Mouse (Mus musculus) liver, embryonic 14.5 days (tissue): ENCODE data around the gene Vps51.

ENCODE experiments used
- CTCF ChIP-seq: IDR thresholded peaks from 2 replicates; pipeline ENCODE4 v1.5.1; 2016; ENCODE audit warnings: antibody characterized with exemption, low read depth, control low read depth
- EP300 ChIP-seq: IDR thresholded peaks from 2 replicates; pipeline ENCODE4 v1.6.1; 2016; ENCODE audit warnings: antibody characterized with exemption, low read depth

DNA sequence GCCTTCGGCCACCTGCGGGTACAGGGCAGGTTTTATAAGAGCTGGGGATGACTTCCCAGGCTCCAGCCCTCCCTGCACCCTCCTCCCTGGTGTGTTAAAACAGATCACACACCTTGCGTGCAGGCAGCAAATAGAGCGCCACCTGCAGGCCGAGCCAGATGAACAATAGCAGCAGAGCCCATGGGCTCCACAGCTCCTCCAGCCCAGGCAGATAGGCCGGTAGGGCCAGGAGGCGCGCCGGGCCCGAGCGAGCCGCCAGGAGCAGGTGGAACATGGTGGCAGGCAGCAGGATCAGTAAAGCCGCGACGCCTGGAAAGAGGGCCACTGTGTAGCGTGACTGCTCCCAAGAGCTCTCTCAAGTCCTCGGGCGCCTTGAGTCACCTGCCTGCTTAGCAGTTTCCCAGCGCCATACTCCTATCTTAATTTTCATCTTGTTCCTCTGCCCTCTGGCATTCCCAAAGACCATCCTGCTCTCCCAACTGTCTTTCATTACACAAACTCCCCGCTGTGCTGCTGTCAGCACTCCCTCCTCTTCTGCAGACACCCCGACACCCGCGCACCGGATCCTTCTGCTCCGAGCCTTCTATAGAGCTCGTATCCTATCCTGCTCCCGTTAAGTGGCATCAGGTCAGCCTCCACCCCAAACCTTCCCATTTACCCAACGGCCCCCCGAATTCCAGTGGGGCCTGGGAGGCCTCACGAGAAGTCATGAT is 9.9 kb downstream of the Vps51 start:
- TF ChIP-seq CTCF (peak; percentile 97), EP300 (no peak)
